Mouse (Mus musculus) adrenal gland, adult 2 months (tissue): Measurements from ENCODE around the gene C2cd5. TPM values are rescaled to one million over a fixed set of nuclear protein-coding genes. Genes with fewer than 3 reads are reported as not detected.
"Not testable (repeated sequence)": the region's sequence is repeated elsewhere in the genome, so short reads cannot be mapped to it uniquely, and the experiment has no call there.

Experiments used
- DNase-seq: peaks from one replicate; pipeline ENCODE4 v3.0.0; 2021
- polyA plus RNA-seq: library from polyadenylated mRNA; depleted of rRNA; stranded (reverse); fragments of >200 nt; gene quantifications from 2 replicates; pipeline ENCODE4 v1.2.3, GENCODE M21; 2012
- total RNA-seq, 2 experiments: library from RNA; stranded (reverse); gene quantifications; 2 replicates each; pipeline ENCODE4 v1.2.3; 2021

Gene C2cd5
- total and polyA plus RNA-seq, 3 experiments, result 5.3 to 19.8 (median 12.3) TPM

- no peak for DNase-seq
These were observed 87.3 kb downstream of the C2cd5 start for GRCm38 (mm10) chr6:143012513-143013215.

GRCm38 (mm10) chr6:143008865-143009264 is 91.1 kb downstream of the C2cd5 start:
- DNase-seq, result no peak

GRCm38 (mm10) chr6:143005209-143005608 is 94.7 kb downstream of the C2cd5 start:
- not testable (repeated sequence) for DNase-seq

- no peak for DNase-seq
These were observed 95.1 kb downstream of the C2cd5 start for GRCm38 (mm10) chr6:143004801-143005200.

- peak; percentile 24 for DNase-seq
These were observed 101.5 kb downstream of the C2cd5 start for GRCm38 (mm10) chr6:142998221-142998999.

GRCm38 (mm10) chr6:142996887-142997286 is 103.1 kb downstream of the C2cd5 start:
- no peak for DNase-seq

GRCm38 (mm10) chr6:142995567-142995966 is 104.4 kb downstream of the C2cd5 start:
- peak; percentile 36 for DNase-seq

GRCm38 (mm10) chr6:142994821-142995220 is 105.1 kb downstream of the C2cd5 start:
- DNase-seq, result no peak

- no peak for DNase-seq
These were observed 105.9 kb downstream of the C2cd5 start for GRCm38 (mm10) chr6:142993705-142994698.

- no peak for DNase-seq
These were observed 107.0 kb downstream of the C2cd5 start for GRCm38 (mm10) chr6:142992971-142993370.

GRCm38 (mm10) chr6:142992099-142992498 is 107.8 kb downstream of the C2cd5 start:
- DNase-seq, result no peak

- no peak for DNase-seq
These were observed 108.4 kb downstream of the C2cd5 start for GRCm38 (mm10) chr6:142991391-142992059.

GRCm38 (mm10) chr6:142990516-142990915 is 109.4 kb downstream of the C2cd5 start:
- DNase-seq, result no peak

- no peak for DNase-seq
These were observed 110.4 kb downstream of the C2cd5 start for GRCm38 (mm10) chr6:142989495-142989894.

- peak; percentile 47 for DNase-seq
These were observed 111.2 kb downstream of the C2cd5 start for GRCm38 (mm10) chr6:142988753-142989152.

- DNase-seq, result no peak
These were observed 111.7 kb downstream of the C2cd5 start for GRCm38 (mm10) chr6:142988231-142988630.

- DNase-seq, result no peak
These were observed 112.3 kb downstream of the C2cd5 start for GRCm38 (mm10) chr6:142987616-142988015.

- not testable (repeated sequence) for DNase-seq
These were observed 113.2 kb downstream of the C2cd5 start for GRCm38 (mm10) chr6:142986706-142987105.

- not testable (repeated sequence) for DNase-seq
These were observed 114.2 kb downstream of the C2cd5 start for GRCm38 (mm10) chr6:142985561-142986238.
